Mouse (Mus musculus) erythroblast, embryonic 14.5 days (primary cell): ENCODE results near the gene Tlr12. TPM values are rescaled to one million over a fixed set of nuclear protein-coding genes. Genes with fewer than 3 reads are reported as not detected.
A peak's percentile ranks its signal among the peaks of the same experiment; 100 is the strongest.

Source experiments
- H3K27me3 ChIP-seq: 2 replicates; pipeline ENCODE4 v1.6.1; 2012; ENCODE audit warnings: inconsistent platforms; ENCODE audit not compliant: control insufficient read depth
- H3K36me3 ChIP-seq: 2 replicates; pipeline ENCODE4 v1.6.1; 2012; ENCODE audit warnings: mild to moderate bottlenecking, inconsistent platforms; ENCODE audit not compliant: control insufficient read depth
- H3K4me1 ChIP-seq: 2 replicates; pipeline ENCODE4 v1.6.1; 2012; ENCODE audit warnings: inconsistent platforms; ENCODE audit not compliant: control insufficient read depth
- H3K4me3 ChIP-seq: replicated peaks from 2 replicates; pipeline ENCODE3; 2012; ENCODE audit warnings: moderate library complexity, mild to moderate bottlenecking, inconsistent platforms
- H3K9me3 ChIP-seq: 2 replicates; pipeline ENCODE4 v1.6.1; 2012; ENCODE audit warnings: low read length, inconsistent platforms, mixed read lengths; ENCODE audit not compliant: control insufficient read depth
- GATA1 ChIP-seq: IDR thresholded peaks from 2 replicates; pipeline ENCODE4 v1.6.1; 2012; ENCODE audit warnings: low read length, inconsistent platforms, mixed read lengths
- TAL1 ChIP-seq: IDR thresholded peaks from 3 replicates; pipeline ENCODE4 v1.6.1; 2012; ENCODE audit warnings: low read length, inconsistent platforms, mixed read lengths
- polyA plus RNA-seq: library from polyadenylated mRNA; stranded (reverse); fragments of >175 nt; gene quantifications from 2 replicates; pipeline ENCODE4 v1.2.3, GENCODE M21; 2012

Gene Tlr12
- polyA plus RNA-seq, 1 experiment = 0.01 TPM

DNA sequence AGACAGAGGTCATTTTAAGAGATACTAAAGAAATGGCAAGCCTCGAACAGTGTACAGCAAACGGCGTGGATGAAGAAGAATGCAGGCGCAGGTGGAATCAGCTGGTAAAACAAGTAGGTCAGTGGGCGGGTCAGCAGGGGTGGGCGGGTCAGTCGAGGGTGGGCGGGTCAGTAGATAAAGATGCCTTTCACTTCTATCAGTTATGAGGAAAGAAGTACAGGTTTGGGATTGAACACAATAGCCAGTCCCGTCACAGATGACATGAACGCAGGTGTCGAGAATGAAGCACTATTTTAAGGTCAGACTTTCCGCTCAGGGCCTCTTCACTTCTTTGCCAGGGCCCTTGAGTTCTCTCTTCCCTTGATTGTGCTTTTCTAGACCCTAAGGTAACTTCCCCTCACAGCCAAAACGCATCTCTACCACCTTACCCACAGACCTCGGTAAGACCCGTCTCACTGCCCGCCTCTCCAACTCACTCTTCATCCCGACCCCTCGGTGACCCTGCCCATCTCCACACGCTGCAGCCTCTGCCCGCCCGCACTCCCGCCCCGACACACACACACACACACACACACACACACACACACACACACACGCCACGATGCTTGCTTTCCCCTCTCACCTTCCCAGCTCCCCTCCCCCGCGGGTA lies 9.0 kb downstream of the Tlr12 start:
- Histone ChIP-seq H3K4me3 (peak overlapping the region; percentile 81), H3K4me1 (peaks cover 35% of the 10 kb centered on the region), H3K27me3 (no peaks in the 10 kb centered on the region), H3K36me3 (peaks cover 2% of the 10 kb centered on the region), H3K9me3 (no peaks in the 10 kb centered on the region)
- TF ChIP-seq GATA1 (no peak), TAL1 (no peak)

DNA sequence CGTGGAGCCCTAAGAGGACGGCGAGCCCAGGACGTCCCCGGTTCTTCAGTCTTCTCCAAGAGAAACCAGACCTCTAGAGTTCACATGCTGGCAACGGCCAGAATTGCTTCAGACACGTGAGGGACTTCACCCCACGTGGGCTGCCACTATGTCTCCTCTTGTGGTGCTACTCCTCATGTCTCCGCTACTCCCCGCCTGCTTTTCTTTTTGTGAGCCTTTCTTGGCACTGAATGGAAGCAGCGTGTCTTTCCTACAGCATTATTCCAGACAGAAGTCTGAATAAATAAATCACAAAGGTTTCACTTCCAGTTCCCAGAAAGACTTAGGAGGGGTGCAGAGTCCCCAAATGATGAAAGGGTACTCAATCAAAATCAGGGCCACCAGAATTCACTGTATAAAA lies 10.8 kb downstream of the Tlr12 start:
- TF ChIP-seq TAL1 (no peak), GATA1 (no peak)

GRCm38 (mm10) chr4:128606586-128606985 lies 11.8 kb downstream of the Tlr12 start:
- Histone ChIP-seq H3K4me3 (no peak overlapping the region), H3K27me3 (no peaks in the 10 kb centered on the region), H3K9me3 (no peaks in the 10 kb centered on the region), H3K4me1 (peaks cover 33% of the 10 kb centered on the region), H3K36me3 (peaks cover 19% of the 10 kb centered on the region)
- TF ChIP-seq GATA1 = no peak
- TF ChIP-seq TAL1 = no peak

More for the DNA sequence above, 10.8 kb downstream of the Tlr12 start:
- no peaks in the 10 kb centered on the region for H3K9me3 ChIP-seq
- peaks cover 17% of the 10 kb centered on the region for H3K36me3 ChIP-seq
- H3K4me1 ChIP-seq = peaks cover 35% of the 10 kb centered on the region
- no peak overlapping the region for H3K4me3 ChIP-seq
- H3K27me3 ChIP-seq = no peaks in the 10 kb centered on the region

GRCm38 (mm10) chr4:128597801-128598560 lies 20.4 kb downstream of the Tlr12 start:
- no peaks in the 10 kb centered on the region for H3K9me3 ChIP-seq
- no peak overlapping the region for H3K4me3 ChIP-seq
- H3K27me3 ChIP-seq = no peaks in the 10 kb centered on the region
- peaks cover 6% of the 10 kb centered on the region for H3K4me1 ChIP-seq
- TF ChIP-seq GATA1 (no peak), TAL1 (no peak)
- peaks cover 3% of the 10 kb centered on the region; the same call in 1 of the 2 replicates for H3K36me3 ChIP-seq

- Histone ChIP-seq H3K4me3 (no peak overlapping the region), H3K36me3 (peaks cover 9% of the 10 kb centered on the region), H3K9me3 (no peaks in the 10 kb centered on the region), H3K4me1 (peaks cover 6% of the 10 kb centered on the region), H3K27me3 (no peaks in the 10 kb centered on the region)
- no peak for TF ChIP-seq TAL1
- TF ChIP-seq GATA1 = no peak
Measured at GRCm38 (mm10) chr4:128594062-128594461, 24.4 kb downstream of the Tlr12 start.

DNA sequence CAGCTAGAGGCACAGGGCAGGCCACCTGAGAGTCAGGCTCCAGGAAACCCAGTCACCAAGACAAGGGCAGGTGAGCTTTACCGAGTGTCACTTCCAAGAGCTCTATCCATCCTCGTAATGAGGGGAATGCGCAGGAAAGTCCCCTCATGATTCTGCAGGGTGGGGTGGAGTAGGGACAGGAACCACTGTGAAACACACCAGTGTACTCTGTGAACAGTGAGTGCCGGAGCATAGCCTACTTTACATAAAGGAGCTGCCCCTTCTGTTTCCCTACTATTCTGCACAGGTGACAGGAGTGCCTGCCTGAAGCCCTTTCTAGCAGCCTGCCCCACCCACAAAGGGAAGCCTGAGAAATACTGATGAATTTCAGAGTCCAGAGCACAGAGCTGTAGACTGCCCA lies 25.1 kb downstream of the Tlr12 start:
- TF ChIP-seq GATA1 (no peak), TAL1 (no peak)
- Histone ChIP-seq H3K36me3 (peaks cover 16% of the 10 kb centered on the region), H3K4me3 (no peak overlapping the region), H3K4me1 (peaks cover 6% of the 10 kb centered on the region), H3K27me3 (no peaks in the 10 kb centered on the region), H3K9me3 (no peaks in the 10 kb centered on the region)

DNA sequence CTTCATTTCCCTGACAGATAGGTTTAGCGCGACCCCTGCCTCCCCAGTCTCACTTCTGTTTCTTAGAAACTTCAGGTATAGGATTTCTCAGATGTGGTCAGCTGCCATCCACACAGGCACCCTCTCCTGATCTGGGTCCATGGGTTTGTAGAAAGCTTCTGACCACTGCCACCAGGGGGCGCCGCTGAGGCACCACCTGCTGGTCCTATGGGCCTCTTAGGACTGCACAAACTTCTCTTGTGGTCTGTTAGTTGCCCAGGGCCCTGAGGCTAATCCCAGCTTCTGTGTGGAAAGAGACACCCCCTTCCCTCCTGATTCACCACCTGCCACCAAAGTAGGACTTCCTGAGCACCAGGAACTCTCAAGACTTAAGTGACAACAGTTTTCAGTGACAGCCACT lies 39.2 kb downstream of the Tlr12 start:
- H3K4me1 ChIP-seq = no peaks in the 10 kb centered on the region
- TF ChIP-seq GATA1 (no peak), TAL1 (no peak)
- no peaks in the 10 kb centered on the region for H3K27me3 ChIP-seq
- H3K9me3 ChIP-seq = peaks cover 8% of the 10 kb centered on the region
- no peaks in the 10 kb centered on the region; the same call in 1 of the 2 replicates for H3K36me3 ChIP-seq
- H3K4me3 ChIP-seq = no peak overlapping the region

DNA sequence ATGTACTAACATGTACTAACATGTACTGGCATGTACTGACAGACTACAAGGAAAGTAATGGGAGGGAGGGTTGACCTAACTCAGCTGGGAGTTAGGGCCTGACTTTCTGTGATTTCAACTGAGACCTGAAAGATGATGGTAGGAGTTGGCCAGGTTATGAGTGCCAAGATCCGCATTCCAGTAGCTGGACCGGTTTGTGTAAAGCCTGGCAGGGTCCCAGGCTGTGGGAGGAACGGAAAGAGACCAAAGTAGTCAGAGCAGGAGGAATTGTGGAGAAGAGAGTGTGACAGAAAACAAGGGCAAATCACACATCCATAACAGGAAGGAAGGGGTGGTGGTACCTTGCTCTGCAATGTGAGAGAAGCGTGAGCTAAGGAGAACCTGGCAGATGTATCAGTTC lies 42.6 kb downstream of the Tlr12 start:
- Histone ChIP-seq H3K36me3 (no peaks in the 10 kb centered on the region; the same call in 1 of the 2 replicates), H3K9me3 (no peaks in the 10 kb centered on the region), H3K27me3 (no peaks in the 10 kb centered on the region), H3K4me1 (no peaks in the 10 kb centered on the region), H3K4me3 (no peak overlapping the region)
- no peak for TF ChIP-seq TAL1
- TF ChIP-seq GATA1 = no peak

Other genes starting within 250 kb of the Tlr12 start
- gene Zscan20, start 8.5 kb downstream of the Tlr12 start, polyA plus RNA-seq = 0.06 and 0.08 TPM in 2 replicates
- gene Phc2, start 36.1 kb upstream of the Tlr12 start, polyA plus RNA-seq = 9.0 and 11.2 TPM in 2 replicates
- gene A3galt2, start 136.7 kb upstream of the Tlr12 start, polyA plus RNA-seq = not detected in 2 replicates
- gene Zfp362, start 187.4 kb upstream of the Tlr12 start, polyA plus RNA-seq = 6.5 and 6.7 TPM in 2 replicates